Mouse (Mus musculus): ENCODE measurements around the gene Hnrnph2.

Hnrnph2 gene

DNA sequence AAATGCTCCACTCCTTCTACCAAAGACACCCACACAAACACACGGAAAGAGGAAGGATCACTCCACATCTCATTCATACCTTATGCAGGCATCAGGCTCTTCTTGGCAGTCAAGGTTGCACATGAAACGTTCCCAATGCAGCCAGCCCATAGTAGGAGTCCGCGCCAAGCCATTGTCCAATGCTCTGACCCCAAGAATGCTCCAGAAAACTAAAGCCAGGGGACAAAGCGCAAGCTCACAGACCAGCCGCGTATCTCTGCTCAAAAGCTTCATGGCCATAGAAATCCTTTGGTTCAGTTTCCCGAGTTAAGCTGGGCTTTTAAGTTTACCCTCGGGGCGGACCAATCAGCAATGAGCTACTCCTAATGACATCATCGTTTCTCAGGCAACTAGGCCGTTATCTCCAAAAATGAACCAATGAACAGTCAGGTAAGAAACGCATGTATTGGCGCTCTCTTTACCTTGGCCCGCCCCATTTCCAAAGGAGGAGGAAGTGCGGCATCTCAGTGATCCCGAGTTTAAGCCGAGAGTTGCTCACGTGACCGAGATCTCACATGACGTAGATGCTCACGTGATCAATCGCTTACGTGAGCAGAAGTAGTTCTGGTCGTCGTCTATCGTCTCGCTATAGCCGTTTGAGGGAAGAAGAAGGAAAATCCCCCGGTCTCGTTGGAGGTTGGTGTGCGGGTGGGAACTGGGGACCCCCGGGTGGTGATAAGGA is at the start of gene Hnrnph2, which contains the start of gene Gla:
Hnrnph2 (plus strand) TSS at position 521 of the 721 bp plus-strand sequence.
Gla (minus strand) TSS at position 467 of the 721 bp plus-strand sequence.
- peak; percentile 92 for DNase-seq

DNA sequence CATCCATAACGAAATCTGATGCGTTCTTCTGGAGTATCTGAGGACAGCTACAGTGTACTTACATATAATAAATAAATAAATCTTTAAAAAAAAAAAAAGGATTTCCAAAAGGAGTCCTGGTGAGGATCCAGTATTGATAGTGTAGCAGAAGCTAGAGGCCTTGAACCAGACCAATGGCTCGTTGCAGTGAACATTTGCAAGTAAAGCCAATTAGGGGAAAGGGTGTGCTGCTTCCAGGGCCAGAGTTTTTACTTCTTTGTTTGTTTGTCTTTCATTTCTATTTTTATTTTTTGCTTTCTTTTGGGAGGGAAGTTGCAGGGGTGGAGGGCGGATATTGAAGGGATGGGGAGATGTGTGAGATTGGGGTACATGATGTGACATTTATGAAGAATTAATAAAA is 47.7 kb upstream of the Hnrnph2 start:
- no peak for DNase-seq

- no peak for DNase-seq
Measured at GRCm38 (mm10) chrX:134554425-134554824, 46.6 kb upstream of the Hnrnph2 start.

- DNase-seq = no peak
Measured at GRCm38 (mm10) chrX:134564326-134564725, 36.7 kb upstream of the Hnrnph2 start.

GRCm38 (mm10) chrX:134566536-134567222 is 34.3 kb upstream of the Hnrnph2 start:
- DNase-seq = no peak

DNA sequence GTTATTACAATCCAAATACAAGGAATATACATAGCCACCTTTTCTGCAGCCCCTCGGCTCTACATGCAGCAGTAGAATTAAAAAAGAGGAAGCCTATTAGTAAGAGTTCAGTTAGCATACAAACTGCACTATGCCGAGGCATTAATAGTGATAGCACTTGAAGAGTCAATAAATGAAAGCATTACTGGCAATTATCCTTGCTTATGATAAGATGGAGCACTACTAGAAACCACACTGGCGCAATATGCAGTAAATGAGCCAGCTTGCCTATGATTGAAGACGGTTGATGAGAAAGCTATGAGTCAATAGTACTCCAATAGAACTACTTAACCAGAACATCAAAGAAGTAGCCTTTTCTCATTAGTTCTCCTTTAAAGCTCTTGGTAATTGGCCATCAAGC is 23.1 kb upstream of the Hnrnph2 start:
- DNase-seq = no peak

GRCm38 (mm10) chrX:134580528-134581305 is 20.3 kb upstream of the Hnrnph2 start:
- DNase-seq = no peak

- no peak for DNase-seq
Measured at GRCm38 (mm10) chrX:134582270-134582669, 18.7 kb upstream of the Hnrnph2 start.

- DNase-seq = no peak
Measured at GRCm38 (mm10) chrX:134582888-134583669, 17.9 kb upstream of the Hnrnph2 start, which contains the start of gene Btk. Gene Btk, minus strand, starts transcription at chrX:134583570.

DNA sequence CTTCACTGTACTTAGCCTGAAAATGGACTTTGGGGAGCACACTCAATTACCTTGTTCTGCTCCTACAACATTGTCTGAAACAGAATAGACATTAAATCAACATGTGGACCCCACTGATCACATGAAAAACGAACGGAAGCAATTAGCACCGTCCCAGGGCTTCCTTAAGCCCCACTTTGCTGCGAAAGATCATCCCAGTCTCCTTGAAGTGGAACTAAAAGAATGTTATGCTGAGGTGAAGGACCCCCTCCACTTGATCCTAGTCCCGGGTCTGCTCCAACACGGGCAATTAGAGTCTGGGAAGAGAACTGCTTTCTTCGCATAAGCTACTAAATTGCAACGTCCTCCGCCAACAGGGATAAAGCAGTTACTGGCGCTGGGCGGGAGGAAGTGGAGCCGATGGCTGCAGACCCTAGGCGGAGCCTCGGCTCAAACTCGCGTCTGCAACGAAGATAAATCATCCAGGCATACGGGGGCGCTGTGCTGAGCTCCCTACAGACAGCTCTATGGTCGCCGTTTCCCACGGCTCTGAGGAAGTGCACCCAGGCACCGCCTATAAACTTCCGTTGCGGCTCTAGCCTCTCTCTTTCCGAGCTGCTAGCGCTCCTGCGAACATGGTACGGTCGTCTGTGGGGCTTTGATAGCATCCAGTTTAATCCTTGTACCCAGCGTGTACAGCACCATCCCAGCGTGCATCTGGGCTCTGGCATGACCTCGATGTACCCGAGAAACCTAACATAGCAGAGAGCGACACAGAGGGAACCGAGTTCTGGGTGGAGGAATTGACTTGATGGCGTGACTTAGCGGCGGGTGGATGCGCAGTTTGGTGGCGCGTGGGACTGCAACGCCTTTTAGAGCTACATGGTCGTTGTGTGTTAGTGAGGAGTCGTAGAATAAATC is 15.6 kb upstream of the Hnrnph2 start, which contains the start of gene Rpl36a:
Rpl36a (plus strand) TSS at position 552 of the 900 bp plus-strand sequence.
- peak; percentile 89 for DNase-seq

DNA sequence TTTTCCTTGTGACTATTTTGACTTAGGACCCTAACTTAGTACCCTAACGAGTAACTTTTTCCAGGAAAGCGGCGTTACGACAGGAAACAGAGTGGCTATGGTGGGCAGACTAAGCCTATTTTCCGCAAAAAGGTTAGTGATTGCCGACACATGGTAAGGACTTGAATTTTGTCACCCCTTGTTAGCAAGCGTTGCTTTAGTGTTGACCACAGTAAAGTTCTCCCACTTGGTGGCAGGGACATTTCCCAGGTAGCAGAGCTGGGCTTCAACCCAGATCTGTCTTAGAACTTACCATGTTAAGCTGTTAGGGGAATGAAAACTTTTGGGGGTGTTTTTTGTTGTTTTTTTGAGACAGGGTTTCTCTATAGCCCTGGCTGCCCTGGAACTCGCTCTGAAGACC is 14.5 kb upstream of the Hnrnph2 start:
- DNase-seq = no peak

- no peak for DNase-seq
Measured at GRCm38 (mm10) chrX:134588261-134588660, 12.7 kb upstream of the Hnrnph2 start.

DNA sequence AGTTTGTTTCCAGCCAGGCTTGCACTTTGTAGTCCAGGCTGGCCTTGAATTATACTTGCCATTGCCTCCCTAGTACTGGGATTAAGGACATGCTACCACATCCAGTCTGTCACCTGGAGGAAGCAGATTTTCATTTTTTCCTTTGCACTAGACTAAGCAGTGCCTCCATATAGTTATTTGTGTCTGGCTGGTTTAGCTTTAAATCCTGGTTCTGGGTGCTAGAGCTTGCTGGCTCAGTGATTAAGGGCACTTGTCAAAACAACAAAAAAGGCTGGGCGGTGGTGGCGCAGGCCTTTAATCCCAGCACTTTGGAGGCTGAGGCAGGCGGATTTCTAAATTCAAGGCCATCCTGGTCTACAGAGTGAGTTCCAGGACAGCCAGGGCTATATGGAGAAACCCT is 12.0 kb upstream of the Hnrnph2 start:
- DNase-seq = no peak

GRCm38 (mm10) chrX:134589836-134590235 is 11.1 kb upstream of the Hnrnph2 start:
- no peak for DNase-seq

DNA sequence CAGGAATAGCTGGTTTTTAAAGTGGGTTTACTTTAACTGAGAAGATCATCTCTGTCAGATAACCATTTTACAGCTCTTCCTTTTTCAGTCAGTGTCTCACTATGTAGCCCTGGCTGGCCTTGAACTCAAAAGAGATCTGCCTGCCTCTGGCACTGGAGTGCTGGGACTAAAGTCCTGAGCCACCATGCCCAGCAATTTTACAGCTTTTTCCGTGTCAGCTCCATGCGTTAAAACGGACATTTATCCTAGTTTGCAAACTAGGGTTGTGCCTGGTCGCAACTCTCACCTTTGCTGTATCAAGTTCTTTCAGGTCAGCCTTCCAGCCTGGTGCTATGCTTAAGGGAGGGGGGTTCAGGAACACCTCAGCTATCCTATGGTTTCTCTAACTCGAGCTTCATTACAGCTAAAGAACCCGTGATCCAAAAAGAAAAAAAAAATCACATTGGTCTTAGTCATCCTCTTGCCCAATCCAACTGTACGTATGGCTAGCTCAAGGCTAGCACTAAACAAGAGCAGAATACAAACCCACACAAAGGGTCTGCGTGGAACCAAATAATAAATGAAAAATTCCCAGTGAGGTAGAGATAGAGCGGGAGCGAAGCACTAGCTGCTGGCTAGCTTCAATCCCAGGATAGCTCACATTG is 935 bp upstream of the Hnrnph2 start:
- no peak for DNase-seq

- DNase-seq = no peak
Measured at GRCm38 (mm10) chrX:134601380-134602120, 571 bp downstream of the Hnrnph2 start.

DNA sequence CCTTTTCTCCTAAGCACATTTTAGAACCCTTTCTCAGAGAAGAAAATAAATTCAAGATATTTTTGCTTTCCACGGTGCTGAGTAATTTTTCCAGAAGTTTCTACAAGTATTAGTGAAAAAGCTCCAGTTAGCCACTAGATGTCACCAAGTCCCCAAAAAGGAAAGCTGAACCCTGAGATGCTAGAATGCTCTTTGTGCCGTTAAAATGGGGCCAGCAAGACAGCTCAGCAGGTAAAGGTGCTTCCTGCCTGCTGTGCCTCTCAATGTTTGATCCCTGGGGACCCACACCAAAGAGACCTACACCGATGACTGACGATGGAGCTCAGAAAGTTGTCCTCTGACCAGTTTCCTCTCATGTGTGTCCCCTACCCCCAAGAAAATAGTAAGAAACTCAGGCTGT is 8.5 kb downstream of the Hnrnph2 start:
- DNase-seq = peak; percentile 9

DNA sequence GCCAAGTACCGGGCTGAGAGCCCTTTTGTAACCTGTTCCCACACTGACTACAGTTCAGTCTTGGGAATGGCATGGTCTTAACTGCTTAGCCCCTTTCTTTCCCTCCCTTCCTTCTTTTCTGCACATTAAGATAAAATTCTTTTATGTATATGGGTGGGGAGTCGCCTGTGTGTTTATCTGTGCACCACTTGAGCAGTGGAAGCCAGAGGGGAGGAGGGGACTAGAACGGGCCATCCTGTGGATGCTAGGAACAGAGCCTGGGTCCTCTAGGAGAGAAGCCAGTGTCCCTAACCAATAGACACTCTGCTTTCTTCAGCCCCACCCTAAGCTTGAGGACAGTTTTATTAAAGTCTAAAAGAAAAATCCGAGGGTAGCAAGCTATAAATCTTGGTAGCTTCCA is 10.0 kb downstream of the Hnrnph2 start:
- DNase-seq = no peak

GRCm38 (mm10) chrX:134612285-134612959 is 11.4 kb downstream of the Hnrnph2 start:
- DNase-seq = peak; percentile 39

- peak; percentile 28 for DNase-seq
Measured at GRCm38 (mm10) chrX:134614306-134614705, 13.3 kb downstream of the Hnrnph2 start.
